Mouse (Mus musculus) ES-Bruce4 (cell line): ENCODE data around the gene Nos1.

ENCODE experiments used
- CTCF ChIP-seq: IDR thresholded peaks from one replicate; pipeline ENCODE4 v1.8.1; 2011; ENCODE audit warnings: low read depth, low read length
- EP300 ChIP-seq: IDR thresholded peaks from 2 replicates; pipeline ENCODE4 v1.6.1; 2011; ENCODE audit warnings: low read depth, low read length; ENCODE audit not compliant: insufficient read depth
- POLR2A ChIP-seq: IDR thresholded peaks from one replicate; pipeline ENCODE4 v1.8.1; 2011; ENCODE audit warnings: low read length; ENCODE audit not compliant: insufficient read depth

GRCm38 (mm10) chr5:117810930-117811329 is 30.1 kb downstream of the Nos1 start:
- no peak for TF ChIP-seq EP300
- TF ChIP-seq CTCF: no peak
- TF ChIP-seq POLR2A: no peak
